Mouse (Mus musculus) right cerebral cortex, postnatal 4 days (tissue): Measurements from ENCODE around the gene Gen1.

ENCODE experiments used
- DNase-seq: peaks from one replicate; pipeline ENCODE4 v3.0.0-alpha.2; 2022

The Gen1 gene

GRCm38 (mm10) chr12:11223090-11223489, 42.5 kb downstream of the Gen1 start:
- DNase-seq, result no peak

DNA sequence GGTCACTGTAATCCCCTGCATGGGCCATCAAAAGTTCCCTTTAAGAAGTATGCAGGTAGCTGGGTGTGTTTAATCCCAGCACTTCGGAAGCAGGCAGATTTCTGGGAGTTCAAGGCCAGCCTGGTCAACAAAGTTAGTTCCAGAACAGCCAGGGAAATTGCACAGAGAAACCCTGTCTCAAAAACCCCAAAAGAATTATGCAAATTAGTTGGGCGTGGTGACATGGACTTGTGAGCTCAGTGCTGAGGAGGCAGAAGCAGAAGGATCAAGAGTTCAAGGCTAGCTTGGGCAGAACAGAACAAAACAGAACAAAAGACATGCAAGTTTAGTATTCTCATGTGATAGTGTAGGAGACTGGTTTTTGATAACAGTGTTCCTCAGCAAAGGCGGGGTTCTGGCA, 43.0 kb downstream of the Gen1 start:
- DNase-seq, result no peak

DNA sequence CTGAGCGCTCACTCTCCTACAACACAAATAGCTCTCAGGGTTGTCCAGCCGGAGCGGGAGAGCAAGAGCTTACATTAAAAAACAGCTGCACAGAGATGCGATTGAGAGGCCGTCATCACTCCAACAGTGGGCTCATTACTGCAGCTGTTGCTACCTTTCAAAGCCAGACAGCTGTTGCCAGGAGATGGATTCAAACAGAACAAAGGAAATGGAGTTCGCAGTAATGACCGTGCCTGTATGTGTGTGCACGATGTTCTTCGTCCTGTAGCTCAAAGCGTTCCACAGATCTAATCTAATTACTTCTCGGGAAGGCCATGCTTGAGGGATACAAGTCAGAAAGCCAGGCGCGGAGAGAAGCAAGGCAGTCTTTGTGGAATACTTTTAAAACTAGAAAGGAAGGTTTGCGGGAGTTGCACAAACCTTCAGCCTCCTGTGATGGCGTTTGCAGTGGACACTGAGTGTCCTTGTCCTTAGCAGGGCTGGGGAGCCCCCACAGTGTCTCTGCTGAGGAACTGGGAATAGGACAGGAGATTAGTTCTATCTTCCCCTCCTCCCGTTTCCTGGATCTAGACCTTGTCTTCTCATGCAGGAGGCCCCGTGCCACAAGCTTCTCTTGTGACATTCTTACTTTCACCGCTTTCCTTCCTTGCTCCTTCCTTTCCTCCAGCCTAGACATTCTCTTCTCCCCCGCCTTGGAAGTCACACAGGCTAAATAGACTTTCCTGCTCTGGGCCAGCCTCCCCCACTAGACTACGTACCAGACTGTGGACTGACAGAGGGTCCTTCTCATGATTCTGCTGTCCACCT, 43.9 kb downstream of the Gen1 start:
- no peak for DNase-seq

DNA sequence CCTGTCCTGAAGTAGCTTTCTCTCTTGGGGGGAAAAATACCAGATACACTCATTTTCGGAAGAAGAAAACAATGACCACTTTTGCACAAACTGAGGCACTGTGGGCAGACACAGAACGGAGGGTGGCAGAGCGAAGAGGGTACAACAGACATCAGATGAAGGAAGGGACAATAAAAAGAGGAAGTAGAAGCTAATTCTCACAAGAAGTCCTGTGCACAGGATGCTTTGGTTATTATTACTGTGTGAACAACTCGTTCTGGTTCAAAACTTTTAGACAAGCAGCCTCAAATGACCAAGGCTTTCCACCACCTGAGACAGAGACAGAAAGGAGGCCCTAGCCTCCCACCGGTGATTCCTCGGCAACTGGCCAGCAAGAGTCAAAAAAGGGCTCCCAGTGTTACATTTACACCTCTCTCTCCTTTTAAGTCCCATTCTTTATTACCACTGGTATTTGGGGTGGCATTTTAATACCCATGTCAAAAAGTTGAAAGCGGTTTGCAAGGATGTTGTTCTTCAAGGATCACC, 47.8 kb downstream of the Gen1 start:
- no peak for DNase-seq

GRCm38 (mm10) chr12:11216454-11216853, 49.1 kb downstream of the Gen1 start:
- DNase-seq, result no peak

DNA sequence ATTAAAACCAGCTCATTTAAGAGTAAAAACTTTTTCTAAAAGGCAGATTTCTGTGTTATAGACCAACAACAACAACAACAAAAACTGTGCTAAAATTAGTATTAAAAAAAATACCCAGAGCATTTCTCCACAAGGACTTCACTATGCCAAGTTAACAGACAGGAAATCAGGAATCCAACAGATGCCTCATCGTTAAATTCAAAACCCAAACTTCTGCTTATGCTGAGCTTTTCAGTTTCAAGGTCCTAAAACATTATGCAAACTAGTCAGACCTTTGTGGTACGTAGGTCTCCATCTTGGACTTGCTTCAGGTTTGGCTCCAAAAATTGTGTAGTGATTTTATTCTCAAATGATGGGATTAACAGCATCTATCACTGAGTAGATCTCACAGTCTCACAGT, 50.0 kb downstream of the Gen1 start:
- no peak for DNase-seq

DNA sequence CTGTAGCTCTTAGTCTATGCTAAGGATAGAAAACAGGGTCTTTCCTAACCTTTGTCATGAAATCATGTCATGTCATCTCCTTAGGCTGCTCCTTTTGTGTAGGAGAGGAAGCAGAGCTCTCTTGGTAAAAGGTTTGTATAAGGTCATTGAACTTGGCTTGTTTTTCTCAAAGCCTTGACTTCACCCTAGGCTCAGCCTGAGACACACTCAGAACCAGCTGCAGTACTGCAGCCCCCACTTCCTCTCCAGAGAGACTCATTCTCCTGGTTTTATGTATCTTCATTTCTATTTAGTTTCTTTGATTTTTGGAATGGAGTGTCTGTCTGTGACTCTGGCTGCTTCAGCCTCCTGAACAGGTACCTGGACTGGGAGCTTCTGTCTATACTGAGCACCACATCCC, 50.8 kb downstream of the Gen1 start:
- DNase-seq, result no peak

DNA sequence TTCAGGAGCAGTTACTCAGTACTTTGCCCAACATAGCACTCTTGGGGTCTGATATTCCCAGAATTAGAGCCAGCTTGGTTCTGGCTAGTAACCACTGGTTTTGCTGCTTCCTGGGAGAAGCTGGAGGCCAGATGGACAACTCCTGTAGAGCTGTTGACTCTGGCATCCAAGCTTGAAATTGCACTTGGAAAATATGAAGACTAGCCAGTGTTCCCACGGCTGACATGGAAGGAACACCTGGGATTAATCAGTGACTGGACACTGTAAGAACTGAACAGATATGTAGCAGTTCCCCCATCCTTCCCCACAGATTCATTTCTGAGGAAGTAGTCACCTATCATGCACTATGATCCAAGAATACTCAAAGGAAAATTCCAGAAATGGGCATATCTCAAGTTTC, 52.7 kb downstream of the Gen1 start:
- no peak for DNase-seq

DNA sequence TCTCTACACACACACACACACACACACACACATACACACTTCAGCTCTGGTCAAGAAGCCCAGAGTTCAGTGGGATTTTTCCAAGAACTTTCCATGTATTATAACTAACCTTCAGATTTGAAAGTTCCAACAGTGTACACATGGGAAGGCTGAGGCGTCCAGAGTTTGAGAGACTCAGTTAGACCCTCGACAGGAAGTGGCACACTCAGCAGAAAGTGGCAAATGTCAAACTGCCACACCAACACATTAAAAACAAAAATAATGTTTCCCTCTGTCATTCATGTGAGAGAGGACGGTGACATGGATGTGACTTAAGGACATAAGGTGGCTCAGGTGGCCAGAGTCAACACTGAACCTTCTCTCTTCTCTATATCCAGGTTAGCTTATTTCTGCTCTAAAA, 55.2 kb downstream of the Gen1 start:
- DNase-seq, result no peak

- DNase-seq, result no peak
Measured at GRCm38 (mm10) chr12:11209636-11210035, 56.0 kb downstream of the Gen1 start.

DNA sequence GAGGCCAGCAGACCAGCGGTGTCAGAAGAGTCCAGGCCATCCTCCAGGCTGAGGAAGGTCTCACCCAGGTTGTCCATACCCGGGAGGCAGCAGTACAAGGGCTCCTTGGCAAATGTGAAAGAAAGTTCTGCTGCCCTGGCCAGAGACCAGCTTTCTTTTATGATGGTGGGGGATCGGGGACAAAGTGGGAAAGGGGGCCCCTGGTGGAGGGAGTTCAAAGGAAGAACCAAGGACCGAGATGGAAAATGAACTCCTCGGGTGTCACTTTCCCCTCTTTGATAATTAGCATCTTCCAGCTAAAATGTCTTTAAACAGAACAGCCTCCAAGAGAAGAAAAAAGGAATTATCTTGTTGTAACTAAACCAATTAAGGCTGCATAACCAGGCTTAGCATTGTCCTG, 56.7 kb downstream of the Gen1 start, which contains the start of gene Msgn1:
Gene Msgn1 (minus strand): TSS at position 101 of the 400 bp plus-strand sequence.
- no peak for DNase-seq

GRCm38 (mm10) chr12:11206321-11206720, 59.3 kb downstream of the Gen1 start:
- DNase-seq, result no peak

GRCm38 (mm10) chr12:11203694-11204665, 61.6 kb downstream of the Gen1 start:
- no peak for DNase-seq

DNA sequence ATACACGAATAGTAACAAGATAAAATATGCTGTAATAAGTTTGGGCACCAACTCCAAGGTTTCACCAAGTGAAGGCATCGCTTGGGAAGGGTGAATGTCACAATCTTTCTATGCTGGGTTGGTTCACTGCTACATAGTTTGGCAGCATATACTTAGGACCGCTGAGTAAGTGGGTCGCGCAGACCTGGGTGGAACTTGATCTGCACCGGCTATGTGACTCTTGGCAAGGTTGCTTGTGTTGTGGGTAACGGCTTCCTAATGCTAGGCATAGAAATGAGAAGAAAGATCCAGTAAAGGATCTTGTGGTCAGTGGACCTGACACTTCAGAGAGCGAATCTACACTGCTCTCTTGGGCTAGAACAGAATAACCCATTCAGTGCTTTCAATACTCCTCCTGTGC, 63.1 kb downstream of the Gen1 start:
- no peak for DNase-seq

- DNase-seq, result no peak
Measured at GRCm38 (mm10) chr12:11200711-11201110, 64.9 kb downstream of the Gen1 start.

DNA sequence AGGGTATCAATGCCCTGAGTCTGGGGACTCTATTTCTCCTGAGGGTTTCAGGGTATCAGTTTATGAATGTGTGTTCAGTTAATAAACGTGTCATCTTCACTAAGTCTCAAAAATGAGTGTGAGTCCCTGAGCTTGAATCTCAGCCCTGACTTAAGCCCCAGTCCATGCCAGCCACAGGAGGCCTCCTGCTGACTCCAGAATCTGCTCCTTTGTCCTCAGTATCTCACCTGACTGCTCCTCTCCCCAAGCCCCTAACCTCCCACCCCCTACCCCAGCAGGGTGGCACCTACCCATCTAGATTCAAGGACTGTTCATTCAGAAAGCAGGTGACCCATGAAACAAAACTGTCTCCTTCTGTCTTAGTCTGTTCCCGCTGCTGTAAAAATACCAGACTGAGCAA, 67.0 kb downstream of the Gen1 start:
- no peak for DNase-seq

- DNase-seq, result no peak
Measured at GRCm38 (mm10) chr12:11198026-11198425, 67.6 kb downstream of the Gen1 start.

GRCm38 (mm10) chr12:11196830-11197229, 68.8 kb downstream of the Gen1 start:
- DNase-seq, result no peak

DNA sequence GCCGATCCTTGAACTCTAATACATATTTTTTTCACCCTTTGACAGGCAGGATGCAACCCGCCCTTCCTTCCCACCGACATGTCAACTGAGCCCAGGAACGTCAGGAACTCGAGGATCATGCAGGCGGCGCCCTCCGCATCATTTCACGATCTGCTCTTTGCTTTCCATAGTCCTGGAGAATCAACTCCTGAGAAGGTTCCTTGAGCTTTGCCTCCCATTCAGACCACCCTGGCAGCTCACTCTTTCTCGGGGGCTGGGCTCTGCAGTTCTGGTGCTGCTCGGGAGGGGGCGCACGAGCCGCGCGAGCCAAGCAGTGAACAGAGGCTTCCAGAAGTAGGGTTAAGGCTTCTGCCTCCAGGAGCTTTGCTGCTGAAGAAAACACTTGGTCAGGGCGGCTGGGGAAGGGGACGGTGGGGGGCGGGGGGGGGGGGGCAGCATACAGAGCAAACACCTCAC, 69.4 kb downstream of the Gen1 start:
- peak; percentile 65 for DNase-seq

- DNase-seq, result no peak
Measured at GRCm38 (mm10) chr12:11195031-11195430, 70.6 kb downstream of the Gen1 start.
